Mouse (Mus musculus): ENCODE results near the gene Zfp365. TPM values are rescaled to one million over a fixed set of nuclear protein-coding genes. Genes with fewer than 3 reads are reported as not detected.

The Zfp365 gene
- polyA plus RNA-seq, 1 experiment from 2014 or later: 1.8 TPM

GRCm38 (mm10) chr10:67898949-67899675, 13.3 kb downstream of the Zfp365 start:
- no peak overlapping the region for H3K4me2 ChIP-seq
- H3K9me3 ChIP-seq: no peaks in the 10 kb centered on the region
- H3K27ac ChIP-seq (replicated peaks): no peak overlapping the region
- H3K27me3 ChIP-seq: no peaks in the 10 kb centered on the region
- peaks cover 1% of the 10 kb centered on the region; the same call in 1 of the 2 replicates for H3K4me1 ChIP-seq (replicated peaks)
- H3K9ac ChIP-seq: no peak overlapping the region
- H3K36me3 ChIP-seq: no peaks in the 10 kb centered on the region
- no peak for ATAC-seq (ENCODE audit: low read depth)
- no peak overlapping the region for H3K4me3 ChIP-seq
- 69% methylated on average over 4 of the region's 4 CpGs for WGBS

- ATAC-seq (ENCODE audit: low read depth): no peak
- Histone ChIP-seq H3K27me3 (no peaks in the 10 kb centered on the region), H3K9ac (no peak overlapping the region), H3K27ac (replicated peaks) (no peak overlapping the region), H3K4me1 (replicated peaks) (peaks cover 6% of the 10 kb centered on the region), H3K4me2 (no peak overlapping the region), H3K36me3 (no peaks in the 10 kb centered on the region), H3K9me3 (no peaks in the 10 kb centered on the region), H3K4me3 (no peak overlapping the region)
- 90% methylated on average over 9 of the region's 9 CpGs for WGBS
Measured at GRCm38 (mm10) chr10:67898355-67898935, 14.0 kb downstream of the Zfp365 start.

- ATAC-seq (ENCODE audit: low read depth): no peak
- 85% methylated on average over 6 of the region's 6 CpGs for WGBS
- H3K27ac ChIP-seq (replicated peaks): no peak overlapping the region
- no peak overlapping the region for H3K4me3 ChIP-seq
- H3K27me3 ChIP-seq: no peaks in the 10 kb centered on the region
- no peaks in the 10 kb centered on the region for H3K9me3 ChIP-seq
- no peaks in the 10 kb centered on the region for H3K36me3 ChIP-seq
- no peak overlapping the region for H3K4me2 ChIP-seq
- no peak overlapping the region for H3K9ac ChIP-seq
- H3K4me1 ChIP-seq (replicated peaks): peaks cover 6% of the 10 kb centered on the region
Measured at GRCm38 (mm10) chr10:67897281-67897680, 15.2 kb downstream of the Zfp365 start.

- ATAC-seq (ENCODE audit: low read depth): no peak
- Histone ChIP-seq H3K27ac (replicated peaks) (no peak overlapping the region), H3K9ac (no peak overlapping the region), H3K36me3 (no peaks in the 10 kb centered on the region), H3K9me3 (no peaks in the 10 kb centered on the region), H3K4me1 (replicated peaks) (peaks cover 6% of the 10 kb centered on the region), H3K4me2 (no peak overlapping the region), H3K27me3 (no peaks in the 10 kb centered on the region), H3K4me3 (no peak overlapping the region)
- WGBS: 88% methylated on average over 7 of the region's 7 CpGs
Measured at GRCm38 (mm10) chr10:67894683-67895082, 17.8 kb downstream of the Zfp365 start.

GRCm38 (mm10) chr10:67894059-67894458, 18.4 kb downstream of the Zfp365 start:
- no peak for ATAC-seq (ENCODE audit: low read depth)
- H3K9me3 ChIP-seq: no peaks in the 10 kb centered on the region
- no peak overlapping the region for H3K9ac ChIP-seq
- H3K4me2 ChIP-seq: no peak overlapping the region
- WGBS: 77% methylated on average over 8 of the region's 8 CpGs
- H3K27me3 ChIP-seq: no peaks in the 10 kb centered on the region
- H3K4me3 ChIP-seq: no peak overlapping the region
- H3K4me1 ChIP-seq (replicated peaks): peaks cover 6% of the 10 kb centered on the region
- H3K27ac ChIP-seq (replicated peaks): no peak overlapping the region
- no peaks in the 10 kb centered on the region for H3K36me3 ChIP-seq

GRCm38 (mm10) chr10:67893226-67893625, 19.2 kb downstream of the Zfp365 start:
- H3K9me3 ChIP-seq: no peaks in the 10 kb centered on the region
- ATAC-seq (ENCODE audit: low read depth): no peak
- H3K4me2 ChIP-seq: no peak overlapping the region
- no peak overlapping the region for H3K9ac ChIP-seq
- peaks cover 6% of the 10 kb centered on the region for H3K4me1 ChIP-seq (replicated peaks)
- no peaks in the 10 kb centered on the region for H3K27me3 ChIP-seq
- H3K27ac ChIP-seq (replicated peaks): no peak overlapping the region
- no peaks in the 10 kb centered on the region for H3K36me3 ChIP-seq
- WGBS: 90% methylated on average over 10 of the region's 10 CpGs
- H3K4me3 ChIP-seq: no peak overlapping the region

GRCm38 (mm10) chr10:67891126-67891525, 21.3 kb downstream of the Zfp365 start:
- no peaks in the 10 kb centered on the region for H3K9me3 ChIP-seq
- peaks cover 6% of the 10 kb centered on the region for H3K4me1 ChIP-seq (replicated peaks)
- ATAC-seq (ENCODE audit: low read depth): no peak
- no peak overlapping the region for H3K27ac ChIP-seq (replicated peaks)
- no peak overlapping the region for H3K4me3 ChIP-seq
- no peaks in the 10 kb centered on the region for H3K27me3 ChIP-seq
- 88% methylated on average over 6 of the region's 6 CpGs for WGBS
- no peaks in the 10 kb centered on the region for H3K36me3 ChIP-seq
- no peak overlapping the region for H3K4me2 ChIP-seq
- no peak overlapping the region for H3K9ac ChIP-seq

GRCm38 (mm10) chr10:67887971-67888370, 24.5 kb downstream of the Zfp365 start:
- 91% methylated on average over 10 of the region's 10 CpGs for WGBS
- H3K27ac ChIP-seq (replicated peaks): no peak overlapping the region
- H3K4me3 ChIP-seq: no peak overlapping the region
- no peaks in the 10 kb centered on the region for H3K36me3 ChIP-seq
- H3K4me2 ChIP-seq: no peak overlapping the region
- no peaks in the 10 kb centered on the region for H3K9me3 ChIP-seq
- no peaks in the 10 kb centered on the region for H3K27me3 ChIP-seq
- no peaks in the 10 kb centered on the region for H3K4me1 ChIP-seq (replicated peaks)
- H3K9ac ChIP-seq: no peak overlapping the region
- ATAC-seq (ENCODE audit: low read depth): no peak

- Histone ChIP-seq H3K36me3 (no peaks in the 10 kb centered on the region), H3K4me3 (no peak overlapping the region), H3K9ac (no peak overlapping the region), H3K4me2 (no peak overlapping the region), H3K4me1 (replicated peaks) (no peaks in the 10 kb centered on the region), H3K27ac (replicated peaks) (no peak overlapping the region), H3K9me3 (no peaks in the 10 kb centered on the region), H3K27me3 (no peaks in the 10 kb centered on the region)
- no peak for ATAC-seq (ENCODE audit: low read depth)
- WGBS: 83% methylated on average over 4 of the region's 4 CpGs
Measured at GRCm38 (mm10) chr10:67880692-67881091, 31.8 kb downstream of the Zfp365 start.

GRCm38 (mm10) chr10:67871811-67872210, 40.7 kb downstream of the Zfp365 start:
- Histone ChIP-seq H3K9ac (no peak overlapping the region), H3K36me3 (no peaks in the 10 kb centered on the region), H3K27ac (replicated peaks) (no peak overlapping the region), H3K4me3 (no peak overlapping the region), H3K9me3 (no peaks in the 10 kb centered on the region), H3K27me3 (no peaks in the 10 kb centered on the region), H3K4me1 (replicated peaks) (no peaks in the 10 kb centered on the region), H3K4me2 (no peak overlapping the region)
- peak; percentile 50; the same call in 1 of the 2 replicates for ATAC-seq (ENCODE audit: low read depth)
- 20% methylated on average over 2 of the region's 2 CpGs for WGBS

- WGBS: 93% methylated on average over 3 of the region's 3 CpGs
- H3K4me1 ChIP-seq (replicated peaks): no peaks in the 10 kb centered on the region
- H3K27ac ChIP-seq (replicated peaks): no peak overlapping the region
- no peak overlapping the region for H3K4me2 ChIP-seq
- H3K4me3 ChIP-seq: no peak overlapping the region
- ATAC-seq (ENCODE audit: low read depth): no peak
- no peaks in the 10 kb centered on the region for H3K36me3 ChIP-seq
- H3K9ac ChIP-seq: no peak overlapping the region
- no peaks in the 10 kb centered on the region for H3K27me3 ChIP-seq
- H3K9me3 ChIP-seq: no peaks in the 10 kb centered on the region
Measured at GRCm38 (mm10) chr10:67868234-67868633, 44.2 kb downstream of the Zfp365 start.

GRCm38 (mm10) chr10:67865841-67866240, 46.6 kb downstream of the Zfp365 start:
- no peaks in the 10 kb centered on the region for H3K36me3 ChIP-seq

GRCm38 (mm10) chr10:67865063-67865462, 47.4 kb downstream of the Zfp365 start:
- 74% methylated on average over 3 of the region's 3 CpGs for WGBS
- Histone ChIP-seq H3K27me3 (no peaks in the 10 kb centered on the region), H3K4me3 (no peak overlapping the region), H3K9ac (no peak overlapping the region), H3K9me3 (no peaks in the 10 kb centered on the region), H3K4me2 (no peak overlapping the region), H3K4me1 (replicated peaks) (no peaks in the 10 kb centered on the region), H3K36me3 (no peaks in the 10 kb centered on the region), H3K27ac (replicated peaks) (no peak overlapping the region)
- no peak for ATAC-seq (ENCODE audit: low read depth)

More at GRCm38 (mm10) chr10:67865841-67866240, 46.6 kb downstream of the Zfp365 start:
- Histone ChIP-seq H3K9ac (no peak overlapping the region), H3K4me3 (no peak overlapping the region), H3K9me3 (no peaks in the 10 kb centered on the region), H3K27ac (replicated peaks) (no peak overlapping the region), H3K27me3 (no peaks in the 10 kb centered on the region), H3K4me1 (replicated peaks) (no peaks in the 10 kb centered on the region), H3K4me2 (no peak overlapping the region)
- 96% methylated on average over 6 of the region's 6 CpGs for WGBS
- no peak for ATAC-seq (ENCODE audit: low read depth)

Measured in neural tube, embryonic 13.5 days (tissue).